Mouse (Mus musculus) kidney, embryonic 16.5 days (tissue): ENCODE data around the gene Ttc38. TPM values are rescaled to one million over a fixed set of nuclear protein-coding genes. Genes with fewer than 3 reads are reported as not detected.

Experiments used
- ATAC-seq: fragments of 200-750 bp; cut with Nextera tagmentation; 2 replicates; pipeline ENCODE4 v1.8.0; 2017; ENCODE audit warnings: moderate TSS enrichment; ENCODE audit not compliant: low FRiP score, low TSS enrichment
- H3K27ac ChIP-seq: fragments of 300-500 bp; sonication (generic); 2 replicates; pipeline ENCODE4 v1.5.1; 2014; ENCODE audit warnings: low read length
- H3K27me3 ChIP-seq: fragments of 300-500 bp; sonication (generic); 2 replicates; pipeline ENCODE4 v1.6.1; 2014; ENCODE audit warnings: low read length, control low read depth, mixed read lengths; ENCODE audit not compliant: insufficient read depth
- H3K36me3 ChIP-seq: fragments of 300-500 bp; sonication (generic); 2 replicates; pipeline ENCODE4 v1.6.1; 2014; ENCODE audit warnings: low read length, control low read depth, mixed read lengths; ENCODE audit not compliant: insufficient read depth
- H3K4me1 ChIP-seq: fragments of 300-500 bp; sonication (generic); 2 replicates; pipeline ENCODE4 v1.6.1; 2014; ENCODE audit warnings: low read length, control low read depth, mixed read lengths; ENCODE audit not compliant: insufficient read depth
- H3K4me2 ChIP-seq: fragments of 300-500 bp; sonication (generic); replicated peaks from 2 replicates; pipeline ENCODE4 v1.6.1; 2014; ENCODE audit warnings: low read depth, low read length
- H3K4me3 ChIP-seq: fragments of 300-500 bp; sonication (generic); 2 replicates; pipeline ENCODE4 v1.5.1; 2014; ENCODE audit warnings: mild to moderate bottlenecking, low read length
- H3K9ac ChIP-seq: fragments of 300-500 bp; sonication (generic); replicated peaks from 2 replicates; pipeline ENCODE4 v1.6.1; 2014; ENCODE audit warnings: low read length
- H3K9me3 ChIP-seq: fragments of 300-500 bp; sonication (generic); 2 replicates; pipeline ENCODE4 v1.6.1; 2016; ENCODE audit warnings: low read length, control low read depth
- WGBS: fragments of 180-500 bp; shearing (Covaris S2); extraction: QIAGEN DNeasy Blood & Tissue Kit; methylation state at CpG from one replicate; pipeline ENCODE4 v1.1.7; 2014; 5-methylcytosine and 5-hydroxymethylcytosine counted together
- polyA plus RNA-seq: library from polyadenylated mRNA; unstranded; fragments of >200 nt; fragmentation: Nextera tagmentation; extraction: Ambion mirVana; gene quantifications from 2 replicates; pipeline ENCODE4 v1.2.1, GENCODE M21; 2015

Ttc38 gene
- polyA plus RNA-seq, 1 experiment from 2014 or later = 8.2 TPM

DNA sequence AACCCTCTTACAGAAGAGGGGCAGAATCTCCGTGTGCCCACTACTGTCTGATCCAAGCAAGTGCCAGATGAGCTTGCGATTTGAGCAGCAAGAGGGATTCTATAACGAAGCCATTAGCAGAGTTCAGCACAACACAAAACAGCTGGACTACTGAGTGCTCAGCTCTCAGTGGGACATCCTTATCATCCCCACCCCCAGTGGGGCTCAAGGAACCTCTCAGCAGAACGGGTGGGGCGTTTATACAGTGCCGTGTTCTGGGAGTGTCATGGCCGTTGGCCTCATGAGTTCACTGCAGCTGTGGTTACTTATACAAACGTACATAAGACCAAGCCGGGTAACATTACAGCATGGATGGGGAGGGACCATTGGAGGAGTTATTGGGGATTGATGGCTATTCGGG, 18.7 kb upstream of the Ttc38 start:
- H3K36me3 ChIP-seq = no peaks in the 10 kb centered on the region
- no peak overlapping the region for H3K27ac ChIP-seq
- WGBS = 65% methylated on average over 10 of the region's 10 CpGs
- no peak overlapping the region for H3K4me3 ChIP-seq
- H3K27me3 ChIP-seq = no peaks in the 10 kb centered on the region
- no peak overlapping the region for H3K9ac ChIP-seq
- ATAC-seq = no peak
- H3K4me2 ChIP-seq = no peak overlapping the region
- peaks cover 5% of the 10 kb centered on the region for H3K9me3 ChIP-seq
- peaks cover 14% of the 10 kb centered on the region for H3K4me1 ChIP-seq

DNA sequence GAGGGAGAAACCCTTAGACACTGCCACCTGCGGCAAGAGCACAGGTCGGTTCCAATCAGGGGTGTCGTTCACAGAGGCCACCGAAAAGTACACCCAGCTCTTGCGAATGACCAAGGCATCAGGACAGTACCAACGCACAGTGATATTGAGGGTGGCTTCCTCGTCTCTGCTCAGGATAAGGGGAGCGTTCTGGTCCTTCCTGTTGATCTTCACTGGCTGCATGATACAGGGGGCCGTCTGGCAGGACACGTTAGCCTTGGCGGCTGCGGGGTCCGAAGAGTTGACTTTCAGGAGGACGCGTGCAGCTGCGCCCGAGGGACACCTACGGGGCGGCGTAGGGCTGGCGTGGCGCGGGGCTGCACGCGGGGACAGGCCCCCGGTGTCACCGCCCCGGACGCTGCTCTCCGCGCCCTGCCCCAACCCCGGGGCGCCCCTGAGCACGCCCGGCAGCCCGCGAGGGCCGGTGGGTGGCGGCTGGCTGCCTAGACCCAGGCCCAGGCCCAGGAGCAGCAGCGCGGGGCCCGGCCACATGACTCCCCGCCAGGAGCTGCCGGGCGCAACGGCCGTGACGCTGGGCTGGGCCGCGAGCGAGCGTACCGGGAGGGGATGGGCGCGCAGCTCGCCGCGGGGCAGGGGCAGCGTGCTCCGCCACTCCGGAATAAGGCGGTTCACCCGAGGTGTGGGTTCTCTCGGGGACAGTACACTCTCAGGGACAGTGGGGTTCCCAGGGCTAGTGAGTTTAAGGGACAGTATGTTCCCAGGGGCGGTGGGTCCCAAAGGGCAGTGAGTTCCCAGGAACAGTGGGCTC, 10.7 kb upstream of the Ttc38 start, which contains the start of gene Pkdrej:
Gene Pkdrej, minus strand, starts transcription at position 532 of the 808 bp plus-strand sequence.
- H3K4me3 ChIP-seq = peak within 1 kb of the TSS; percentile 53
- H3K36me3 ChIP-seq = no peaks in the 10 kb centered on the region
- no peak within 1 kb of the TSS for H3K27ac ChIP-seq
- 0 out of 2 replicates have a peak, but pooled peaks cover 6% of the 10 kb centered on the region for H3K4me1 ChIP-seq
- ATAC-seq = peak; percentile 89
- peaks cover 10% of the 10 kb centered on the region; the same call in 1 of the 2 replicates for H3K27me3 ChIP-seq
- H3K9me3 ChIP-seq = peaks cover 21% of the 10 kb centered on the region
- peak within 1 kb of the TSS; percentile 81 for H3K9ac ChIP-seq
- WGBS = under 1% methylated on average over 65 of the region's 65 CpGs
- H3K4me2 ChIP-seq = peak within 1 kb of the TSS; percentile 96

DNA sequence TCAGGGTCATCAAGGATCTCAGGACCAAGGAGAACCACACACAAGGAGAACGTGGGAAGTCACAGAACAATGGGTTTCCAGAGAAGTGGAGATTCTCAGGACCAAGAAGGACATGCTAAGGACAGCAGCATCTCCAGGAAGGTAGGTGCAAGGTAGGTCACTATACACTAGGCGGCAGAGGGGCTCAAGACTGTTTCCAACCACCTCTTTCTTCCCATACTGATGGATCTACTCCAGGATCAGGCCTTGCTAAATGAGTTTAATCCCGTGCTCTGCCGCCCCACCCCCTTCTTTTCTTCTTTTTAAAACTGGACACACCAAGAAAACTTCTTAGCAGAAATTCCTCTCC, 10.1 kb upstream of the Ttc38 start:
- Histone ChIP-seq H3K9ac (peak overlapping the region; percentile 81), H3K9me3 (peaks cover 20% of the 10 kb centered on the region)
- WGBS = 21% methylated on average over 4 of the region's 4 CpGs

DNA sequence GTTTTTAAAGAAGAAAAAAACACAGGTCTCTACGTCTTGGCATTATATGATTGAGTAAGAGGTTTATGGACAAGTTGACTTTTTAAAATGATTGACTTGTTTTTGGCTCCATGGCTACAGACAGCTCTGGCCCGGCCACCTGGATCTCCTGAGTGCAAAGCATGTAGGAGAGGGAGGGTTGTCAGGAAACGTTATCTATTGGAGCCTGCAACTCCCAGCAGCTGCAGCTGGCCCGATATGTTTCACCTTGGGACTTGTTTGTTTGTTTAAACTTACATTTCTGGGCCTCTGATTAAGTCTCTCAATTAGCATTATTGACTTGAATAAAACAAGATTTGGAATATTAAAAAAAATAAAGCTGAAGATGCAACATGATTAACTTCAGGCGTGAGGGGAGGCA, 5.4 kb upstream of the Ttc38 start:
- no peak overlapping the region for H3K4me2 ChIP-seq
- no peaks in the 10 kb centered on the region for H3K9me3 ChIP-seq
- WGBS = 44% methylated on average over 5 of the region's 5 CpGs
- no peak overlapping the region for H3K9ac ChIP-seq
- no peak overlapping the region for H3K4me3 ChIP-seq
- no peak overlapping the region for H3K27ac ChIP-seq
- H3K36me3 ChIP-seq = no peaks in the 10 kb centered on the region
- ATAC-seq = no peak
- H3K27me3 ChIP-seq = no peaks in the 10 kb centered on the region
- peaks cover 6% of the 10 kb centered on the region; the same call in 1 of the 2 replicates for H3K4me1 ChIP-seq

More for the DNA sequence above, 10.1 kb upstream of the Ttc38 start:
- Histone ChIP-seq H3K36me3 (no peaks in the 10 kb centered on the region), H3K4me3 (peak overlapping the region; percentile 53), H3K27ac (no peak overlapping the region), H3K27me3 (peaks cover 10% of the 10 kb centered on the region; the same call in 1 of the 2 replicates), H3K4me1 (0 out of 2 replicates have a peak, but pooled peaks cover 6% of the 10 kb centered on the region), H3K4me2 (peak overlapping the region; percentile 96)
- peak; percentile 61; the same call in 1 of the 2 replicates for ATAC-seq

DNA sequence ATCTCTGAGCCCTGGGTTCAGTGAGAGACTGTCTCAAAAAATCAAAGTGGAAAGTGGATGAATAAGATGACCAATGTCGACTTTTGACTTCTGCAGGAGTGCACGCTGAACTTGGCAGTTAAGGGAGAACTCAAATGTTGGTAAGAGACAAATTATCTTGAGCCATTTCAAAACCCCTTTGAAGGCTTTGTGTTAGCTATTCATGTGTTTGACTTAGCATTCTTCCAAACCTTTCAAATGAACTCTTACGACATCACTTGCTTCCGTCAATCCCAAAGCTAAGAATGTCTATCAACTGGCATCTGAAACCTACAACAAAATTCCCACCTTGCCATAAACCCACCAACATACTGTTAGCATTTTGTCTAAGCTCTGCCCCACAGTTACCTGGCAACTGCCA, 4.0 kb upstream of the Ttc38 start:
- WGBS = 85% methylated on average over 4 of the region's 4 CpGs
- H3K27ac ChIP-seq = no peak overlapping the region
- no peak for ATAC-seq
- peaks cover 7% of the 10 kb centered on the region for H3K4me1 ChIP-seq
- no peaks in the 10 kb centered on the region for H3K27me3 ChIP-seq
- H3K9me3 ChIP-seq = no peaks in the 10 kb centered on the region
- H3K9ac ChIP-seq = no peak overlapping the region
- H3K36me3 ChIP-seq = no peaks in the 10 kb centered on the region
- no peak overlapping the region for H3K4me3 ChIP-seq
- H3K4me2 ChIP-seq = no peak overlapping the region

DNA sequence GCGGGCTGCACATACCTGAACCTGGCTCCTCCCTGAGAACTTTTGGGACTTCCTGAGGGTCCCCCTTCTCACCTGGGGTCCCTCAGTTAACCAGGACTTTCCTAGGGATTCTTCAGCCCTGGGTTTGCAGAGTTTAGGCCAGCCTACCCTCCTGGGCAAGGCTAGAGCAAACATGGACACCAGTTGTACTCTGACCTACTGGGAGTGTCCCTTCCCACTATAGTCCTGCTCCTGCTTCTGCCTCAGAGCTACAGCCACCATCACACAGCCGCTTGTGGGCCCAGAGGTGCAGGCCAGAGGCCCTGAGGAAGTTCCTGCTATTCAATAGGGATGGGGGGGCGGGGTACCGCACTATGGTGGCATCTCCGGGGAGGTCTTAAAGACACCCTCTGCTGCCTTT, 2.6 kb upstream of the Ttc38 start:
- H3K4me3 ChIP-seq = no peak overlapping the region
- H3K27ac ChIP-seq = no peak overlapping the region
- H3K9ac ChIP-seq = no peak overlapping the region
- H3K4me2 ChIP-seq = no peak overlapping the region
- no peaks in the 10 kb centered on the region for H3K9me3 ChIP-seq
- no peaks in the 10 kb centered on the region for H3K36me3 ChIP-seq
- no peaks in the 10 kb centered on the region for H3K27me3 ChIP-seq
- no peak for ATAC-seq
- 74% methylated on average over 5 of the region's 5 CpGs for WGBS
- peaks cover 7% of the 10 kb centered on the region for H3K4me1 ChIP-seq

DNA sequence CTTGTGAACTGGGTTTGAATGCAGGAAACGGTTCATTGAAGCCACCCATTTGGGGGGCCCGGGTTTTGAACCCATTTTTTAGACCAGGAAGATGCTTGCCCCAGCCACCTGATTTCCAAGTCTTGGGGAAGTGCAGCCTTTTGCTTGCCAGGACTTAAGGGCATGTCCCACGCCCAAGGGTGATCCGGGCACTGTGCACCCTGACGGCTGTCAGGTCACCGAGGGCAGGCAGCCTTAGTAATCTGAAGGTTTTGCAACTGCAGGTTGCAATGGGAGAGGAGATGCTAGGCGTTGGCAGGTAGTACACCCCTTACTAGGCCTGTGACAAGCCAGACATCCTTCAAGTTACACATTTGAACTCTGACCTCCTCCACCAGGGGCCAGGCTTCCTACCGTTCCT, 493 bp downstream of the Ttc38 start:
- H3K27me3 ChIP-seq = no peaks in the 10 kb centered on the region
- no peaks in the 10 kb centered on the region for H3K36me3 ChIP-seq
- no peaks in the 10 kb centered on the region for H3K9me3 ChIP-seq
- H3K4me3 ChIP-seq = peak overlapping the region; percentile 58
- 44% methylated on average over 8 of the region's 8 CpGs for WGBS
- no peak for ATAC-seq
- no peak overlapping the region for H3K27ac ChIP-seq
- H3K4me1 ChIP-seq = peaks cover 7% of the 10 kb centered on the region
- peak overlapping the region; percentile 84 for H3K4me2 ChIP-seq
- H3K9ac ChIP-seq = peak overlapping the region; percentile 68

DNA sequence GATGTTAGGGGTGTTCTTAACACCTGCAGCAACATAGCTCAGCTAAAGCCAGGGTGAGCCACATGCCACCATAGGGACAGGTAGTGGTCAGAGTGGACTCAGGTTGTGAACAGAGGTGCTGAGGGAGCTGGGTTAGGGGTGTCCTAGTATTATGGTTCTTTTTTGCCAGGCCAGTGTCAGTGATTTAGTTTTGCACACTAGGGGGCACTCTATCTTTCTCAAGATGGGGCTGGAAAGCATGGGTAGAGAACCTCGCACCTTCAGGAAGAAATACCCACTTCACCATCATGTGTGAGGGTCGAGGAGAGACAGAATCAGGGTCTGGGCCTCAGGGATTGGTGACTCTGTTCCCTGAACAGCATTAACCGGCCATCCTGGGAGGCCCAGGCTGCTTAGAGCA, 3.2 kb downstream of the Ttc38 start:
- WGBS = 59% methylated on average over 3 of the region's 3 CpGs
- H3K27me3 ChIP-seq = no peaks in the 10 kb centered on the region
- H3K9ac ChIP-seq = no peak overlapping the region
- no peaks in the 10 kb centered on the region for H3K9me3 ChIP-seq
- no peak overlapping the region for H3K4me3 ChIP-seq
- ATAC-seq = no peak
- no peak overlapping the region for H3K27ac ChIP-seq
- H3K4me2 ChIP-seq = no peak overlapping the region
- H3K36me3 ChIP-seq = no peaks in the 10 kb centered on the region
- H3K4me1 ChIP-seq = peaks cover 7% of the 10 kb centered on the region

DNA sequence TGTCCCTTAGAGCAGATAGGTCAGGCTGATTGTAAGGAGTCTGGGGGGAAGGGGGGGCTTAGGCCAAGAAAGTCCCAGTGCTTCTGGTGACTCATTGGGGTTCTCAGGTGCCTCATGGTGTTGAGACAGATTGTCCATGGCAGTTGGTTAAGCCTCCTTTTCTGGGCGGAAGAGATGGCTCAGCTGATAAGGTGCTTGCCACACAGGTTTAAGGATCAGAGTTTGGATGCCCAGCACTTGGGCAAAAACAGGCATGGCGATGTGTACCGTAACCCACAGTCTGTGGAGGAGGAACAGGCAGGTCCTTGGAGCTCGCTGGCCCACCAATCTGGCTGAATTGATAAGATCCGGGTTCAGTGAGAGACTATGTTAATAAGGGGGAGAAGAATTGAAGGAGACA, 4.8 kb downstream of the Ttc38 start:
- Histone ChIP-seq H3K9ac (no peak overlapping the region), H3K9me3 (no peaks in the 10 kb centered on the region), H3K27me3 (no peaks in the 10 kb centered on the region), H3K27ac (no peak overlapping the region), H3K36me3 (no peaks in the 10 kb centered on the region), H3K4me3 (no peak overlapping the region), H3K4me1 (peaks cover 7% of the 10 kb centered on the region), H3K4me2 (no peak overlapping the region)
- no peak for ATAC-seq
- 94% methylated on average over 5 of the region's 5 CpGs for WGBS

DNA sequence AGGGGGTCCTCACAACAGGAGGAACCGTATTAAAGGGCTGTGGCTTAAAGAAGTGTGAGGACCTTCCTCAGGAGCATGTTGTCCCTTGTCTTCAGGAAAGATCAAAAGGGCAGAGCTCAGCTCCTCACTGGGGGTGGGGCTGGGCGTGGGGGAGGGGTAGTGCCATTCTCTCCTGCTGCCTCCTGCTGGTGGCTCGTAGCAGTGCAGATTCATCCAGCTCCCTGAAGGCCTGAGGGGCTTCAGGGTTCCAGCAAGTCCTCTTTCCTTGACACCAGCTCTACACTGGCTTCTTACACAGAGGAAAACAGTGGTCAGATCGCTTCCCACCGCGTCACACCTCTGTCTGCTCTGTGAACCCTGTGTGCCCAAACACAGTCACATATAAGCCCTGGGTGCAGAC, 8.9 kb downstream of the Ttc38 start:
- Histone ChIP-seq H3K4me3 (no peak overlapping the region), H3K4me2 (no peak overlapping the region), H3K9ac (no peak overlapping the region), H3K36me3 (no peaks in the 10 kb centered on the region), H3K27ac (no peak overlapping the region), H3K4me1 (no peaks in the 10 kb centered on the region), H3K27me3 (no peaks in the 10 kb centered on the region), H3K9me3 (no peaks in the 10 kb centered on the region)
- WGBS = 36% methylated on average over 6 of the region's 6 CpGs
- ATAC-seq = no peak
